Mouse (Mus musculus): ENCODE data around the gene Gcg. TPM values are rescaled to one million over a fixed set of nuclear protein-coding genes. Genes with fewer than 3 reads are reported as not detected.

The Gcg gene
- total and polyA plus RNA-seq, 3 experiments, result 0.17 TPM; not detected in 2

GRCm38 (mm10) chr2:62460231-62460710 is 23.2 kb downstream of the Gcg start (continued):
- TF ChIP-seq EP300 (IDR thresholded peaks at IDR 0.05; ENCODE audit: low read length) (peak; percentile 98), JUND (conservative IDR thresholded peaks at IDR 0.05; ENCODE audit: low read depth, low read length) (peak; percentile 79), MXI1 (IDR thresholded peaks at IDR 0.05; ENCODE audit: low read depth, low read length) (peak; percentile 20; the same call in 1 of the 2 replicates)

GRCm38 (mm10) chr2:62459241-62460174 is 23.9 kb downstream of the Gcg start:
- no peaks in the 10 kb centered on the region for H3K79me2 ChIP-seq (replicated peaks; ENCODE audit: control insufficient read depth, extremely low read depth, insufficient read depth, poor library complexity, severe bottlenecking)
- H3K27me3 ChIP-seq (replicated peaks), result no peaks in the 10 kb centered on the region
- H3K27ac ChIP-seq (ENCODE audit: insufficient read depth, low read depth), result peak overlapping the region; percentile 97
- DNase-seq (ENCODE audit: extremely low read depth), result peak; percentile 77
- H3K9ac ChIP-seq (ENCODE audit: insufficient read depth, low read depth), result peak overlapping the region; percentile 92
- H3K9me3 ChIP-seq (replicated peaks; ENCODE audit: low read length), result peaks cover 8% of the 10 kb centered on the region
- H3K4me1 ChIP-seq (ENCODE audit: control insufficient read depth in 1 of 2, insufficient read depth in 2 of 2), result peaks cover 20 to 38% of the 10 kb centered on the region in 2 experiments
- peak overlapping the region; percentile 41 to 60 (median 44) for H3K4me3 ChIP-seq (replicated peaks in 1 of 3; ENCODE audit: low read depth in 2 of 3, low read length in 2 of 3, poor library complexity in 1 of 3)
- dilution Hi-C loops (cut with MboI; ENCODE audit: extremely low pct_ligation_motif_present, extremely low pct_unique_long_range_greater_than_20kb, low sequenced_read_pairs), result no loop called here
- H3K4me2 ChIP-seq (ENCODE audit: insufficient read depth, low read depth, poor library complexity, severe bottlenecking), result peak overlapping the region; percentile 87
- peaks cover 0 to 6% of the 10 kb centered on the region in 2 experiments for H3K36me3 ChIP-seq (replicated peaks in 1 of 2; ENCODE audit: control insufficient read depth in 1 of 2, insufficient read depth in 1 of 2, low read length in 1 of 2)
- in situ Hi-C loops (cut with MboI; ENCODE audit: low pct_ligation_motif_present, low pct_unique_long_range_greater_than_20kb, low sequenced_read_pairs), result loop anchor here (5.0 to 25.0 kb wide), 2 partner anchors 168 to 472 kb away; no protein-coding TSS in a partner anchor
- TF ChIP-seq POLR2AphosphoS2 (IDR thresholded peaks at IDR 0.05; ENCODE audit: low read depth, low read length) (peak; percentile 71; the same call in 1 of the 2 replicates), MAFK (IDR thresholded peaks at IDR 0.05; ENCODE audit: insufficient replicate concordance, low read length) (peak; percentile 72; the same call in 1 of the 2 replicates), RCOR1 (conservative IDR thresholded peaks at IDR 0.05; ENCODE audit: low read depth, low read length) (no peak; the same call in none of the 2 replicates), UBTF (IDR thresholded peaks at IDR 0.05; ENCODE audit: low read depth, low read length) (no peak), ZC3H11A (IDR thresholded peaks at IDR 0.05; ENCODE audit: low read depth, low read length) (no peak), MAZ (IDR thresholded peaks at IDR 0.05; ENCODE audit: low read depth, low read length) (no peak), CHD2 (IDR thresholded peaks at IDR 0.05; ENCODE audit: low read length) (peak; percentile 25; the same call in 1 of the 2 replicates), RAD21 (IDR thresholded peaks at IDR 0.05; ENCODE audit: low read depth, low read length) (no peak), SIN3A (IDR thresholded peaks at IDR 0.05; ENCODE audit: low read length) (0 out of 2 replicates have a peak, but pooled peaks have one; percentile 17), NELFE (IDR thresholded peaks at IDR 0.05; ENCODE audit: low read depth, low read length) (peak; percentile 54; the same call in 1 of the 2 replicates), ETS1 (conservative IDR thresholded peaks at IDR 0.05; ENCODE audit: low read depth, low read length) (peak; percentile 74), ELF1 (IDR thresholded peaks at IDR 0.05; ENCODE audit: low read depth, low read length) (no peak), MYC (IDR thresholded peaks at IDR 0.05; ENCODE audit: low read depth, low read length) (0 out of 2 replicates have a peak, but pooled peaks have one; percentile 41), USF2 (conservative IDR thresholded peaks at IDR 0.05; ENCODE audit: low read depth, low read length) (no peak), POLR2A (IDR thresholded peaks at IDR 0.05; ENCODE audit: low read depth, low read length) (peak; percentile 26), MEF2A (IDR thresholded peaks at IDR 0.05; ENCODE audit: borderline replicate concordance, low read depth, low read length) (no peak; the same call in 1 of the 2 replicates), E2F4 (IDR thresholded peaks at IDR 0.05; ENCODE audit: insufficient replicate concordance, low read depth, low read length) (no peak), JUN (IDR thresholded peaks at IDR 0.05; ENCODE audit: insufficient read depth, low read depth, low read length) (peak; percentile 65), EP300 (IDR thresholded peaks at IDR 0.05; ENCODE audit: low read length) (peak; percentile 55; the same call in 1 of the 2 replicates), MAX (IDR thresholded peaks at IDR 0.05; ENCODE audit: low read length) (peak; percentile 51), ZMIZ1 (IDR thresholded peaks at IDR 0.05; ENCODE audit: low read depth, low read length) (peak; percentile 56; the same call in 1 of the 2 replicates), TBP (conservative IDR thresholded peaks at IDR 0.05; ENCODE audit: low read depth, low read length) (peak; percentile 48; the same call in 1 of the 2 replicates), SMC3 (IDR thresholded peaks at IDR 0.05; ENCODE audit: low read depth, low read length) (no peak), GABPA (IDR thresholded peaks at IDR 0.05; ENCODE audit: insufficient replicate concordance, low read depth, low read length) (no peak), KAT2A (IDR thresholded peaks at IDR 0.05; ENCODE audit: insufficient replicate concordance, low read length) (no peak), IRF4 (IDR thresholded peaks at IDR 0.05; ENCODE audit: low read depth, low read length) (peak; percentile 84; the same call in 1 of the 2 replicates), TCF12 (IDR thresholded peaks at IDR 0.05; ENCODE audit: low read depth, low read length) (peak; percentile 67), PAX5 (IDR thresholded peaks at IDR 0.05; ENCODE audit: low read length) (no peak), CHD1 (IDR thresholded peaks at IDR 0.05; ENCODE audit: low read depth, low read length) (peak; percentile 88; the same call in 1 of the 2 replicates), MXI1 (IDR thresholded peaks at IDR 0.05; ENCODE audit: low read depth, low read length) (0 out of 2 replicates have a peak, but pooled peaks have one; percentile 32), HCFC1 (IDR thresholded peaks at IDR 0.05; ENCODE audit: low read depth, low read length) (peak; percentile 10), USF1 (IDR thresholded peaks at IDR 0.05; ENCODE audit: low read depth, low read length) (no peak)
